Mouse (Mus musculus) ovary, postnatal 10 days (tissue): ENCODE measurements at regions not wholly inside any gene's neighbourhood (a gene's known extent, or its start where the extent isn't known, plus 50 kb on each side); places are given as distances from the start of the nearest gene placed in this dataset.

ENCODE experiments used
- DNase-seq: peaks from one replicate; pipeline ENCODE4 v3.0.0; 2022; ENCODE audit warnings: low spot score

DNA sequence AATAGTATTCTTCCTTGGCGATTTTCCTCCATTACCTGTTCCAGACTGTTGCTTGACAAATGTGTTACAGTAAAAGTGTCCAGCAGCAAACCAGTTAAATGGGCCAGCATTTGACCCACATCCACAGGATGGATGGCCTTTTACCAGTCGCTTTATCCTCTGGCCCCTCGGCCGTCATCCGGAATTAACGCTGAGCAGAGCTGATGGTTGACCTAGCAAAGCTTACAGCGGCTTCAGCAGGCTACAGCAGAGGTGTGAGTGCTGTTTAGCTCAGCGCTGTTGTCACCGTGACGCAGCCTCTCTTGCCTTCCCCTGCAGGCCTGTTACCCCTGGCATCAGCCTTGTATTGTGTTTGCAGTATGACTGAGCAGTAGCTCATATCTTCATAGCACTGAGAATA is 159.8 kb upstream of the Eif4g2 start:
- DNase-seq: no peak

DNA sequence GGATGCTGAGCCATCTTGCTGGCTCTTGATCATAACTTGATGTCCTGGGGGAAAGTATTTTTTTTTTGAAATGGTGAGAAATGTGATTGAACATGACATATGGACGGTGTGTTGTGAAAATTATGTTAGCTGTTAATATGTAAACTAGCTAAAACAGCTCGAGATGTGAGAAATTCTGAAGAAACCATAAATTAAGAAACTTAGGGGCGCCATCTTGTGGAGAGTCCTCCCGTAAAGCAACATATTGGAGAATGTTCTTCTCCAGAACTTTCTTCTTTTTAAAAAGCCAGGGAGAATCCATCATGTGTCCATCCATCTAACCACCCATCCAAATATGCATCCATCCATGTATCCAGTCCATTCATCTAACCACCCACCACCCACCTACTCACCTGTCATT is 158.7 kb upstream of the Eif4g2 start:
- DNase-seq: no peak

DNA sequence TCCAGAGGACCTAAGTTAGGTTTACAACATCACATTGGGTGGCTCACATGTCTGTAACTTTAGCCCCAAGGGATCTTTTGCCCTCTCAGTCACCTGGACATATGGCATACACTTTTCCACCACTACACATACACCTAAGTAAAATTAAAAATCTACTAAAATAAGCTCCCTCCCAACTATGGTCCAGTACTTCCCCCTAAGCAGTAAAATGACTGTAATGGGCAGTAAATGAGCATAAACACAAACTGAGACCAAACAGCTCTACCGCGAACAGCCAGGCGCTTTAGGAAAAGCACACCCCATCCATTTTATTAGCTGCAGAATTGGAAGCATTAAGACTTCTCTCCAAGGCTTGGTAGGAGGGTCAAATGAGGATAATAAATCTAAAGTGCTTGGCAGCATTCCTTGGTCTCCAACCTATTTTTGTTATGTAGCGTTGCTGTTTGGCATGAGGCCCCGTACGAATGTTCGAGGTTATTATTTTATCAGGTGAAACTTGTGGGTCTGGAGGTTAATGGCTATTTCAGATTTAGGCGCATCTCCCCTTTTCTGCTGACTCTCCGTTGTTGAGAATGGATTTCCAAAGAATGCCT is 157.5 kb upstream of the Eif4g2 start:
- no peak for DNase-seq

DNA sequence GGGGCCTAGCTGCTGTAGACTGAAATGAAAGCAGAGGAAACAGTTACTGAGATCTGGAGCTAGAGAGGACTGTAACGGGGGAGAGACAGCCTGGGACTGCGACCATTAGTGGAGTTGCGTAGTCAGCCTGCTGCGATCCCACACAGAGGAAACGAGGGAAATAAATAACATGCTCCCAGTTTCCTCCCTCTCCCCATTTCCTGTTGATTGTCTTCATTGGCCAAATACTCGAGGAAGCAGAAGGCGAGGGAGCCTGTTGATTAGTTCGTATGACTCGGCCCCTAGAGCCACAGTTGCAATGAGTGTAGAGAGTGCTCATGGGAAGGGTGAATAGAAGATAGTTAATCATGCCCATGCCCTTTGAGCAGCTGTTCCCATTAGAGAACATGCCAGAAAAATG is 155.0 kb upstream of the Eif4g2 start:
- no peak for DNase-seq

DNA sequence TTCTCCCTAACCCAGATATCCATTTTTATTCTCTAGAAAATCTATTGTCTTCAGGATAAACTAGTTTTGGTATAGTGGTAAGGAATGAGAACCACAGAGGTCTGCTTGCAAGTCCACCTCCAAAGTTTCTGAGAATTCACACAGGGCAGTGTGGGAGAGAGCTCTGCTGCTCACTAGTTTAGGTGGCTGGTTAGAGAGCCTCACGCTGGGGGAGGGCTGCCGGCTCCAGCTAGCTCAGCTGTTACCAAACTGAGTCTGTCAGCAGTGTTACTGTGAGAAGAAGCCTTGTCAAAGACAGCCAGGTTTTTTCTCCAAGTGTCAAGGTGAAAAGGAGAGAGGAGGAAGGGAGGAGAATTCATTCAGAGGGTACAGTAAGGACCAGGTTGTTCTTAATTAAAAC is 147.8 kb upstream of the Eif4g2 start:
- DNase-seq: no peak

DNA sequence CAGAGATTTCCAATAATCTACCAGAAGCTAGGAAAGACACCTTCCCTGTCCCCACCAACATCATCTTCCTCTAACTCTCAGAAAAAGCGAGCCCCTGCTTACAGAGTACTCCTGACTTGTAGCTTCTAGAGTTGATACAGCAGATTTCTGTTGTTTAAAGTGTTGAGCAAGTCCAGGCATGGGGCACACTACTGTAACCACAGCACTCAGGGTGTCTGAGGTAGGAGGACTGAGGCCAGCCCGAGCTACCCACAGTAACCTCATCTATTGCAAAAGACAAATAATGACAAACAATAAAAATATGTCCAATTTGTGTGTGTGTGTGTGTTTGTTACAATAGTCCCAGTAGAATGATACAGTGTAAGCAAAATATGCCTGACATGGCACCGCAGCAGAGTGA is 144.3 kb upstream of the Eif4g2 start:
- no peak for DNase-seq

DNA sequence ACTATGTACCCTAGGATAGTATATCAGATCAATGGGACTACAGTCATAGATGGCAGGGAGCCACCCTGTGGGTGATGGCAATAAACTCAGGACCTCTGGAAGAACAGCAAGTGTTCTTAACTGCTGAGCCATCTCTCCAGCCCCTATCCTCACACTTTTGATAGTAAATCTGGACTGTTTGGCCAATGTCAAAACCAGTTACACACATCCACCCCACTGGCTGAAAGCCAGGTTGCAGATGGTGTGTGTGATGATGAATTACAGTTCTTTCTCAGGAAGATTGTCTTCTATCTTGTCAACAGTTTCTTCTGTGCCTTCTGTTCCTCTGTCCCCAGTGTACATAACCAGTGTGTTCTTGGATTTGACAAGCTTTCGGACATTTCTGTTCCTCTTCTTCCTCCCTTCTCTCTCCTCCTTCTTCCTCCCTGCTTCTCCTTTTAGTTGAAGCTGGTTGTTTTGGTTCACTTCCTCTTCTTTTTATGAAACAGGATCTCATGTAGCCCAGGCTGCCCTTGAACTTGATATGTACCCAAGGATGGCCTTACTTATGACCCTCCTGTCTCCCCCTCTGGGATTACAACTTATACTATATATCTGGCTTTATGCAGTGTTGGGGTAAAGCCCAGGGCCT is 143.3 kb upstream of the Eif4g2 start:
- no peak for DNase-seq

DNA sequence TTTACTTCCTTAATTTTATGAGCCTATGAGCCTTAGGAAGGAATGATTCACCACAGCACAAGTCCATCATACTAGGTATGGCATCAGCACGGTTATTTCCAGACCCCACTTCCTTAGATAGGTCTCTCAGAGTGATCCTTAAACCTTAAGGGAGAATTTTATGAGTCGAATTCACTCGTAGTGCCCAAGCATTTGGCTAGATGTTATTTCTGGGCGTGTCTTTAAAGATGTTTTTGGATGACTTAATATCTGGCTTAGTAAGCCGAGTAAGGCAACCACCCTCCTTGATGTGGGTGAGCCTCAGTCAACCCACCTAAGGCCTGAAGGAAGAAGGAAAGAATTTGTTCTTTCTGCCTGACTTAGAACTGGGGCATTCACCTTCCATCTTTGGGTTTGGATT is 132.8 kb upstream of the Eif4g2 start:
- no peak for DNase-seq

DNA sequence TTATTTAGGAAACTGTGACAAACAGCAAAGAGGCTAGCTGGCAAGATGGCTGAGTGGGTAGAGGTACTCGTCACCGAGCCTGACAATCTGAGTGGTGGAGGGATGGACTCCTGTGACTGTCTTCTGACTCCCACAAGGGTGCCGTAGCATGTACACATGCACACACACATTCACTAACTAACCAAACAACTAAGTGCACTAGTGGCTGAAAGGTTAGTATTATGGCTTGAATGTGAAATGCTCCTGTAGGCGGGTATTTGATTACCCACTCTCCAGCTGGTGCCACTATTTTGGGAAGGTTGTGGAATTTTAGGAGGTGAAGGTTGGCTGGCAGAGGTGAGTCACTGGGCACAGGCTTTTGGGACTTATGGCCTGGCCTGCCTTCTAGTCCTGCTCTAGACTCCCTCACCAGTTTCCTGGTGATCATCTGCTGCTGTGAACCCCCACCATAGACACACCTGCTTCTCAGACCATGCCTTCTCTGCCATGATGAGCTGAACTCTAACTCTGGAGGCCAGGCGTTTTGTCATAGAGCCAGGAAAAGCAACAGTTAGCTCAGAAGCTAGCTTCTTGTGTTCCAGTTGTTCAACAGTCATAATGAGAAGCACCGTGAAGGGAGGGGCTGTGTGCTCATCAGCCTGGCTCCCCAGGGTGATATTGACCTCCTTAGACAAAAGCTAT is 131.5 kb upstream of the Eif4g2 start:
- DNase-seq: no peak

DNA sequence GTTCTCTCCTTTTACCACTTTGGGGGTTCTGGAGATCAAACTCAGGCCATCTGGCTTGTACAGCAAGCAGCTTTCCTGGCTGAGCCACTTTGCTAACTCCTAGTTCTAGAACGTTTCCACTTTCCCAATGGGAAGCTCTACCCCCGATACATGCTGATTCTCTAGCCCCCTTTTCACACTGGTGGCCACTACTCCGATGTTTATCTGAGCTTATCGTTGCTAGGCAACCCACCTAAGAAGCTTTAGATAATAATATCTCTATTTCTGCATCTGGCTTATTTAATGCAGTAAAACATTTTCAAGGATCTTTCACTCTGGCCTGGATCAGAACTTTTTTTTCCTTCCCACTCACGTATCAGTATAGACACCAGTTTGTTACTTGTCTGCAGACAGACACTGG is 129.4 kb upstream of the Eif4g2 start:
- no peak for DNase-seq

DNA sequence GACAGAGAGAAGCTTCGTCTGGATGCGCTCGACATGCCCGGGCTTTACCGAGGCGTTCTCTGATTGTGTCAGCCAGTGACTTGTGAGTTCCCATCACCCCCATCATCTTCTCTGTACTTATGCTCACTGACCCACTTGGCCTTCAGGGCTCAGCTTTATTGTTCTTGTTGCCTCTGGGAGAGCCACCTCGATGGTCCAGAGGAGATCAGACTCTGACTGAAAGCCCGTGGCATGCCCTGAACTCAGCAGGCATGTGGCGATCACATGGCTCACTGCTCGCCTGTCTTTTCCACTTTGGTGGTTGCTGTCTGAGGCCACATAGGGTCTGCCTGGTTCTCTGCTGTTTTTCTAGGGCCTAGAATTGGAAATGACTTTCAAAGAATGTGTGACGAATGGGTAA is 128.8 kb upstream of the Eif4g2 start:
- DNase-seq: no peak

DNA sequence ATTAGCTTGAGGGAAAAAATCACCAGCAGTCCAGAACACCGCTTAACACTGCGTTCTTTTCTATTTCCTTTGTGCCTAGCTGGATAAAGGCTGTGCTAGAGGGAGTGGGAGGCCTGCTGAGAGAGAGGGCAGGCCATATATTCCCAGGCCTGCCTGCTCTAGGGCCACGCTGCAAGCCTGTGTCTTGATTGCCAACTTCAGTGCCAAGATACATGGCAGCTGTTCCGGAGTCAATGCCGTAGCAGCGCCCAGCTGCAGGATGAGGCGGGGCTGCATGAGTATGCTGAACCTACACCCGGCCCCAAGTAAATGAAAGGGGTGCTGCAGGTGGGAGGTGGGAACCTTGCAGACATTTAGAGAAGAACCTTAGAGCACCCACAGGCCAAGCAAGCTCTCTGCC is 127.5 kb upstream of the Eif4g2 start:
- no peak for DNase-seq

DNA sequence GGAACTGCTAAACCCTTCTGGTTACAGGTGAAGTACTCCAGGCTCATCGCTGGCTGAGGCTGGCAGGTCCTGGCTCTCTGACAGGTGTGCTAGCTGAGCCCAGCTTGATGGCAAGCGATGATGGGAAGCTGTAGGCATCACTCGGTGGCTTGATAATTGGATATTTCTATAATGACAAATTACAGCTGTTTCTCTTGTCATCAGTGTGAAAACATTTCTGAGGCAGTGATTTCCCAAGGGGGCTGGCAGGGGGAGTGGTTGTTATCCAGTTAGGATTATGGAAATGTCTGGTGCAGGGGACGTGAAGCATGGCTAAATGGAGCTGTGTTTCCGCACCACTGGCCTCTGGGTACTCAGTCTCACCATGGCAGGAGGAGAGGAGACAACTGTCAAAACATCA is 123.0 kb upstream of the Eif4g2 start:
- no peak for DNase-seq

DNA sequence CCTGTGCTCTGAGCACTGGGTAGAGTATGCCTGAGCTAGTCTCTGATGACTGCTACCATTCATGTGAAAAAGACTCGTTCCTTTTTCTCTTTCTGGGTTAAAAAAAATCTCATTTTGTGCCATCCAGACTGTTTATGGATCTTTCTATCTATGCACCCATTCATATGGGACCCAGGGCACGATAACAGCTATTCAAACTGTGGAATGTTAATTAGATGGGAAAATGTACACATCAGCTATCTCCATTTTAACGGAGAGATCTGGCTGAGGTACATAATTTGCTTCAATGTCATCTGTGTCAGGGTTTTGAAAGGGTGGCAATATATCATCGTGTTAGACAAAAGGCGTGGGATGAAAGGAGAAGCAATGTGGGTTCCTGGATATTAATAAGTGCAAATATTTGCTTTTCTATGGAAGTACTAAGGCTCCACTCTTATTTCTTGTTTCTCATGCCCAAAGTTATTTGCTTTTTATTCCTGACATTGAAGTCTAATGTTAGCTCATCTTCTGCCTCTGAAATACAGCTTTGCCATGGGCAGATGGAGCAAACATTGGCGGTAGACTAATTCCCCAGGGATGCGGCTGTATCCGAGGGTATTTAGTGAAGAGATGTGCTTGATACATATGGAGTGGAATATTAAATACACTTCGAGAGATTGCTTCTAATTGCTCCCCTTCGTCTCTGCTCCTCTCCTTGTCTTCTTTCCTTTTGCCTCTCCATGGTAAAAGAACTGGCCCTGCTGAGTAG is 116.0 kb upstream of the Eif4g2 start:
- DNase-seq: no peak

DNA sequence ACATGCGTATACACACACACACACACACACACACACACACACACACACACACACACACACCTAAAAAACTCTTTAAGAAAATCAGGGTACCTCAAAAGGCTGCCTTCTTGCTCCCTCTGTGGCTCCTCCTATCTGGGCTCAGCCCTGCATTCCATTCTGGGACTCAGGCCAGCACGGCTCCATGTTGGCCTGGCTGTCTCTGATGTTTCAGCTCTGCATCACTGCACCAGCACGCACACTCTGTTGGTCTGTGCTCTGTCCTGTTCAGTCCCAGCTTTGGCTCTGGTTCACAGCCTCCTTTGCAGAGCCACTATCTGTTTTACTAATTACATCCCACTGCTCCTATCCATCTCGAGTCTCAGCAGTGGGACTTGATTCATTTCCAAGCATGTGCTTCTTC is 108.8 kb upstream of the Eif4g2 start:
- peak; percentile 8 for DNase-seq

DNA sequence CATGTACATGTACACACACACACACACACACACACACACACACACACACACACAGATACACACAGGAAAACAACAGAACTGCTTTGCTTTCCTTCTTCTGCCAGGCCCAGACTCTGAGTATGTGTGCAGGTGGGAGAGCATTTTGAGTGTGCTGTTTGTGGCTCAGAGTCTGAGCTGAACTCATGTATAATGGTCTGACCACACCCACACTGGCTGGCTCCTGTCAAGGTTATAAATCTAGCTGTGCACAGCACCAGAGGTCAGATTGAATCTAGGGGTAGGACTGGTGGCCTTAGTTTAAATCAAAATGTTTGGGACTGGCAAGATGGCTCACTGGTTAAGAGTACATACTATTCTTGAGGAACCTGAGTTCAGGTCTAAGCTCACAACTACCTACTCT is 108.4 kb upstream of the Eif4g2 start:
- no peak for DNase-seq

DNA sequence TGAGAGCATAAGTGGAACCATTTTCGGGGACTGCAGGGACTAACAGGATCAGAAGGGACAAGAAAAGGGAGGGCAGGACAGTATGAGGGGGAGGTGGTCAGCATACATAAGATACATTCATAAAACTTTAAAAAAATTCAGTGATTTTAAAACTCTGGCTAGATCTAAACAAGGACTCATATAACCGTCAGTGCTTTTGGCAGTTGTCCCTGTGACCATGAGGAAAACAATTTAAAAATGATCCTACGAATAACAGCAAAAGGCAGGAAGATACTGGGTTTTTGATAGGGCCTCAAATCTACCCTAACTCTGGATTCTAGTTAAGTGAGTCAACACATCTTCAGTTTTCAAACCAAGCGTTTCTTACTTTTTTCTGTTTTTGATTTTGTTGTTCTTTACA is 106.9 kb upstream of the Eif4g2 start:
- DNase-seq: no peak

DNA sequence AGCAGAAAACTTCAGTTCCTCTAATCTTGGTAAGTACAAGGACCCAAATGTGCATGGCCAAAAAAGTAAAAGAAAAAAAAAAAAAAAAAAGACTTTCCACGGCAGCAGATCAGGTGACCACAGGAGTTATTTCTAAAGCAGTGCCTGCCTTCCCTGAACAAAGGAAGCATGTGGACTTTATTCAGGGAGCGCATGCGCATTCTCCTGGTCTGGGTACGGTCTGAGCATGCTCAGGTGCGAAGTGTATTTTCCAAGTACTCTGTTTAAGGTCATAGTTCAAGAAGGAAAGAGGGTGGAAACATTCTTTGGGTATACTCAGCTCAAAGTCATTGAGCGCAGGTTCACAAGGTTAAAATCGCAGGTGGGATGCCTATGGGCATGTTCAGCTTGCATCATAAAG is 103.1 kb upstream of the Eif4g2 start:
- DNase-seq: no peak

DNA sequence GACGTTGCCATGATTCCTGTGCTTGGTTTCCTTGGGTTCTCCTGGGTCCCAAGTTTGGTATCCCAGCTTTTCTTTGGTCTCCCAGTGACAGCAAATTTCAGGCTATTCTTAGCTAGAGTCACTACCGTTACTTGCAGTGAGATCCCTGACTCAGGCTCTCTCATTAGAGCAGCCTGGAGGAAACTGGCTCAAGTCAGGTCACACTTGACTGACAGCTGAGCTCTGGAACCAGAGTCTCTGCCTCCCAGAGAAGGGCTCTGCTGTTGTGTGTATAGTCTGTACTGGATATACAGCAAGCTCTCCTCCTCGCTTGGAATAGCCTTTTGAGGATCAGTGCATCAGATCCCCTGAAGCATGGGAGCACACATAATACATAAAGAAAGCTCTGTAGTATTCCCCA is 100.7 kb upstream of the Eif4g2 start:
- DNase-seq: no peak

DNA sequence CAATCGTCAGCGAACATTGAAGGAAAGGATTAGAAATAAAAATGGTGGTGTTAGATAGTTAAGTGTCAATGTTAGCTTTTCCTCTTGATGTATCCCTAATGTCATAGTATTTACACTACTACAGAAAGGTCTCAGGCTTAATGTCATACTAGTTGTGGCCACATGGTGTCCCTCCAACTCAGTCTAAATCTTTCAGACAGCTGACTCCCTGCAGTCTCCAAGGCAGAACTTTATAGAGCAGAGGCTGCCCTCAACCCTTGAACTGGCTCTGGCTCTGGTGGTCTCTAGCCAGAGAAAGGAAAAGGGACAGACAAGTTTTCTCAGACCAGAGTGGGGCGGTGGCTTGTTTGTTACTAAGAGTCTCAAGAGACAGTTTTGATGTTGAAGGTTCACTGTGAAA is 99.5 kb upstream of the Eif4g2 start:
- DNase-seq: peak; percentile 18

DNA sequence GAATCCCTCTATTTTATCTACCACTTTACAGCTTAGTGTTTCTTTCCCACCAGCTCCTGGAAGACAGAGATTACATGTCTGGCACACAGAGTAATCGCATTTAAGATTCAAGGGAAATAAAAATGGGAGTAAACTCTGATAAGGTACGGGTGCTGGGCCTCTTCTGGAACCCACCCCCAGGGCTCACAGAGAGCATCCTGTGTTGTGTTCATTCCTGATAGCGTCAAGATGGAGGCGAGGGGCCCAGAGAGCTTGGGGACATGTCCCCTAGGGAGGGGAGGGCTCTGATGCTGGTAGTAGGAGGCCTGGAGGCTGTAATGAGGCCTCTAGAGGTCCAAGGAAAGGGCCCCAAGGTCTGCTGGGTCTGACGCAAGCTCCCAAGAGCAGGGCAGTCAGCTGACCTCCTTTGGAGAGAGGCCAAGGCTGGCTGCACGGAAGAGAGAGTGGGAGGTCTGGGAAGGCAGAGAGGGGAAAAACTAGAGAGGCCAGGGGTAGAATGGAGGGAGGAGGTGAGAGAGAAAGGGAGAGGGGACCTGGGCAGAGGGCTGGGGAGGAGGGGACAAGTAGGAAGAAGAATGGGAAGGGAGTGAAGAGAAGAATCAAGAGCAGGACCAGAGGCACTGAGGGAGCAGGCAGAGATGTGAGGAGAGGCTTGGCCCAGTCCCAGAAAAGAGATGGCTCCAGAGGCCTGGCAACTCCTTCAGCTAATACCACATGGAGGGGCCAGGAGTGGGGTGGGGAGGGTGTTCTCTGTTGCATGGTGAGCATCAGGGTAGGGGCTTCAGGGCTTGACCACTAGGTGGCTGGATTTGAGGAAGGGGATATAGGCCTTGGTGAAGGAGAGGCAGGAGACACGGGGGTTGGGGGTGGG is 96.8 kb upstream of the Eif4g2 start:
- peak; percentile 28 for DNase-seq
